ENCODE assay signal across 8 mouse cellular contexts in the genomic region with DNA sequence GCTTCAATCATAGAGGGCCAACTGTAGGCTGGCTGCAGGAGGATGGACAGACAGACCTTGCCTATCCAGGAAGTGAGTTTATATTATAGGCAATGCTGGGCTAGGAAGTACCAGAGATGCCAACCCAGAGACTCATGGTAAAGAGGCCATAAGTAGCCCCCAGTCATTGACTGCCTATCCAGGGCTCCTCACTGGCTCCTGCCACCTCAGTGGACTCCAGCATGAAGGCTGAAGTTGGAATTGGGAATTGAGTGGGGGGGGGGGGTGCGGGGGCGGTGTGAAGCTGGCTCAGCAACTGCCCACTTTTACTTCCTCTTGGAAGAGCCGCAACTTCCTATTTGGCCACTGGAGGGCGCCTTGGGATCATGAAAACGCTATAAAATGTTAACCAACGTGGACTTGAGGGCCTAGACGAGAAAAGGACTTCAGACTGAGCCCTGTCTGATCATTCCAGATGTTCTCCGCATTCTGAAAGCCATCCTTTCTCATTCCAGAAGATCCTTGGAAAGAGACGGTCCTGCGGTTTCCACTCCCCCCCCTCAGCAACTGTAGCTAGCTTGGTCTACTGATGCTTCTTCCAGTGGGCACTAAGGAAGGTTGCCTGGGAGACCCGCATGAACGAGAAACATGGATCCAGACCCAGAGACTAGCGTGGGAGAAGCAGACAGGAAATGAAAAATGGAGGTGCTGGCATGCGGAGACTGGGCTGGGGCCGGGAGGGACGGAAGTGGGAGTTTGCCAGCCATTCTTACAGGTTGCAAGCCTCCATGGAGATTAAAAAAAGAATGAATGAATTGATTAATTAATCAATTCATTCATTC.
DNase-seq lines count a peak whose midpoint lies in the region; ATAC-seq lines count a peak whose summit lies in the region.

No protein-coding gene starts in this region.

- no peak overlapping the region for H3K4me3 ChIP-seq in forebrain, embryonic 13.5 days
- no peak overlapping the region for H3K4me3 ChIP-seq in hindbrain, embryonic 11.5 days (ENCODE audit: low read depth, low read length)

- no peak overlapping the region for H3K9ac ChIP-seq in forebrain, embryonic 13.5 days
- H3K9ac ChIP-seq in hindbrain, embryonic 11.5 days (ENCODE audit: low read depth, low read length) = 0 out of 2 replicates have a peak overlapping the region, but pooled peaks have one; percentile 23

- H3K4me2 ChIP-seq in forebrain, embryonic 13.5 days = no peak overlapping the region
- no peak overlapping the region for H3K4me2 ChIP-seq in hindbrain, embryonic 11.5 days (replicated peaks; ENCODE audit: low read depth, low read length)

- no peak overlapping the region for H3K27ac ChIP-seq in forebrain, embryonic 13.5 days
- H3K27ac ChIP-seq in hindbrain, embryonic 11.5 days (ENCODE audit: low read depth, low read length) = no peak overlapping the region

- no peaks in the 10 kb centered on the region for H3K9me3 ChIP-seq in forebrain, embryonic 13.5 days (replicated peaks)
- no peaks in the 10 kb centered on the region for H3K9me3 ChIP-seq in hindbrain, embryonic 11.5 days (ENCODE audit: control insufficient read depth, low read length)

- ATAC-seq in forebrain, embryonic 13.5 days = peak; percentile 57
- ATAC-seq in hindbrain, embryonic 11.5 days (ENCODE audit: low FRiP score) = 0 out of 2 replicates have a peak, but pooled peaks have one; percentile 39

- H3K36me3 ChIP-seq in forebrain, embryonic 13.5 days (ENCODE audit: poor library complexity, severe bottlenecking) = no peaks in the 10 kb centered on the region
- H3K36me3 ChIP-seq in hindbrain, embryonic 11.5 days (ENCODE audit: control insufficient read depth, insufficient read depth, low read length) = no peaks in the 10 kb centered on the region

- peak; percentile 75 to 91 for DNase-seq in adrenal gland, adult (ENCODE audit: inconsistent age in 2 of 2, low spot score in 1 of 2)
- DNase-seq in adrenal gland, adult 8-10 months = no peak
- peak; percentile 53 for DNase-seq in c-Kit-positive CD71-positive TER-119-negative erythroid progenitor cells, embryonic 14.5 days (ENCODE audit: low read depth)
- DNase-seq in hindbrain, embryonic 11.5 days (ENCODE audit: low spot score) = peak; percentile 92
- DNase-seq in layer of hippocampus, postnatal 10 days (ENCODE audit: low spot score in 2 of 2) = peak; percentile 84 to 88
- peak; percentile 71 for DNase-seq in lung, postnatal 25 days (ENCODE audit: low spot score)
- peak; percentile 80 to 84 for DNase-seq in right cerebral cortex, postnatal 10 days (ENCODE audit: low spot score in 2 of 2)

- no peaks in the 10 kb centered on the region for H3K27me3 ChIP-seq in forebrain, embryonic 13.5 days
- H3K27me3 ChIP-seq in hindbrain, embryonic 11.5 days (ENCODE audit: control insufficient read depth, insufficient read depth, low read length) = no peaks in the 10 kb centered on the region

- peaks cover 10% of the 10 kb centered on the region for H3K4me1 ChIP-seq in forebrain, embryonic 13.5 days
- H3K4me1 ChIP-seq in hindbrain, embryonic 11.5 days (replicated peaks; ENCODE audit: control insufficient read depth, insufficient read depth, low read length) = no peaks in the 10 kb centered on the region

- whole genome bisulfite sequencing in forebrain, embryonic 13.5 days = 27% methylated on average over 16 of the region's 16 CpGs
- 14% methylated on average over 15 of the region's 16 CpGs for WGBS in hindbrain, embryonic 11.5 days
